Mouse (Mus musculus): Measurements from ENCODE around the gene Gnptg.
A peak's percentile ranks its signal among the peaks of the same experiment; 100 is the strongest.

Gnptg gene

DNA sequence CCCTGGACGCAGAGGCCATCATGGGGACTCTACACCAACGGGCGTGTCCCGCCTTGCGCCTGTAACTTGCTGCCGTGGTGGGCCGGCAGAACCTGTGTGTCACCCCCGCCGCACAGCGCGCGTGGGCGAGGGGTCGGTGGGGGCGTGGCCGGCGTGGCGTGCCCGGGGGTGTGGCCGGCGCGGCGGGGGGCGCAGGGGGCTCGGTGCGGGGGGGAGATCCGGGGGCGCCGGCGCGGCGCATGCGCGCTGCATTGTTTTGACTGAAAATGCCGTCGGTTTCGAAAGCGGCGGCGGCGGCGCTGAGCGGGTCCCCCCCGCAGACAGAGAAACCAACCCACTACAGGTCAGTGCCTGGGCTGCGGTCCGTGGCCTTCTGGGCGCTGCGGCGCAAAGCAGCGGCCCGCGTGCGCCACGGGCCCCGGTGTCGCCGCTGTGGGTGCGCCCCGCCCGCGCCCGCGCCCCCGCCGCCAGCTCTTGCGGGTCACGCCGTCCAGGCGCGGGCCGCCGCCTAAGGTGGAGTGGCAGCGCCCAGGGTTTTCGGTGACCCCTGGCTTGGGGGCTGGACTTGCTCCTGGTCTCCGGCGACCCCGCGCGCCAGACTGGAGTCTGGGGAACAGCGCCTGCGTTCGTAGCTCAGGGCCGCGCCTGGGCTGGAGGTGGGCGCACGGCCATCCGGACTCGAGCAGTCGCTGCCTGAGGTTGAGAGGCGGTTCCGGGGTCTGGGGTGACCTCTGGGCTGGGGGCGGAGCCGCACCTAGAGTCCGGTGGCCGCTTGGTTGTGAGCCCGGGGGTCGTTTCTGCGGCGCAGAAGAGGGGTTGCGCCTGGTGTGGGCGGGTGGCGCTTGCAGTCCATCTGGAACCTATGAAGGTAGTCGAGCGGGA is 51.5 kb downstream of the Gnptg start, which contains the start of gene Unkl:
TSS of gene Unkl (plus strand) at position 248 of the 882 bp plus-strand sequence.
- DNase-seq, result peak; percentile 85

DNA sequence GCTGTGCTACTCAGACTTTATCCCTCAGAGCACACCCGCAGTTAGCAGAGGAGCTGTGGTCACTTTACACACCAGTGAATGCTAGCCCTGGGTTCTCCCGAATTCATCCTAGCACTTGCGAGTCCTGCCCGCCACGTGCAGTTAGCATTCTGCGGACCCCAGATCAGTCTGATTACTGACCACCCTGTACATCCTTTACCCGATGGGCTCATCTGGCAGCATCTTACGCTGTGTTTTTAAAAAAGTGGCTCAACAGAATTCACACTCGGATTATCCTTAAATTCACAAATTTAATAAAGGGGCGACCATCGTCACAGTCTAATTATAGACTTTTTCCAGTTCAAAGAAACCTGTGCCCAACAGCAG is 52.2 kb downstream of the Gnptg start:
- no peak for DNase-seq

DNA sequence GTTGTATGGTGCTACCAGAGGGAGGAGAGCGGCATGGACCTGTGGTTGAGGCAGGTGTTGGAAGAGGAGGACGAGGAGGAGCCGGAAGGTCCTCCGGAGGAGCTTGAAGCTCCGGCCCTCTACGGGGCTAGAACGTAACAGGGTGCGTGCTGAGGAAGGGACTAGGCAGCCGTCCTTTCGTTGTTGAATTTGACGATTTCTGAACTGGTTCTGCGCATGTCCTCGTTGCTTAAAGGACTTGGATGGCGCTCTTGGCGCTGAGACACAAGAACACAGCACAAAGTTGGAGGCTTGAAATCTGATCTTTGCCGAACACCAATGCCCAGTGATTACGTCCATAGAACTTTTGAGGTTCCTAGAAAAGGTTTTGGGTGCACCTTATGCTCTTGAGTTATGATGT is 55.0 kb downstream of the Gnptg start:
- no peak for DNase-seq

DNA sequence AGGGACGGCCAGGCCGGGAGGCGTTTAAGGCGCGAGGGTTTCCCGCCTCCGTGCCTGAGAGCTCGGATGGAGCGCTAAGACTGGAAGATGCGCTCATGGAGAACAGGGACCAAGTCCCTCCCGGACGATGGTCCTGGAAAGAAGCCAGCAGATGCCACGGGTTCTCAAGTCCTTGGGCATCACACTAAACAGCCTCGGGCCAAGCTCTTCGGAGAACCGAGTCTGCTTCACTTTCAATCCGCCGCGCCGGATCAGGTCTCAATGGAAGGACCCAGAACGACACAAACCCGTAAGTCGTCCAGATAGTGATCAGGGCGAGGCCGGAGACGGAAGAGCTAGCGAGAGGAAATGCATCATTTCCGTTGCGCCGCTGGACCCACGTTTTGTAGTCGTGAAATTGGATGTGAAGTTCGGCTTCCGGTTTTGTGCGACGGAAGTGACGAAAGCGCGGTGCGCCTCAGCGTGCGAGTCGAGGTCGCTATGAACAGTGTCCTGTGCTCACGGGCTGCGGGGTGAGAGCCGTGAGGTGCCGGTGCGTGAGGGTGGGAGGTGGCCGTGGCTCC is 55.7 kb downstream of the Gnptg start, which contains the start of gene BC003965:
TSS of gene BC003965 (plus strand) at position 426 of the 563 bp plus-strand sequence.
- peak; percentile 98 for DNase-seq

Measured in kidney, postnatal 14 days (tissue).